Mouse (Mus musculus) limb, embryonic 15.5 days (tissue): ENCODE results near the gene Cacna1h. TPM values are rescaled to one million over a fixed set of nuclear protein-coding genes. Genes with fewer than 3 reads are reported as not detected.

Experiments
- ATAC-seq: fragments of 200-750 bp; cut with Nextera tagmentation; 2 replicates; pipeline ENCODE4 v1.8.0; 2017; ENCODE audit warnings: low read depth, moderate TSS enrichment; ENCODE audit not compliant: insufficient number of reproducible peaks, low FRiP score, low TSS enrichment
- H3K27ac ChIP-seq: fragments of 300-500 bp; sonication (generic); 2 replicates; pipeline ENCODE4 v1.5.1; 2015; ENCODE audit warnings: moderate library complexity, mild to moderate bottlenecking, inconsistent platforms
- H3K27me3 ChIP-seq: fragments of 300-500 bp; sonication (generic); 2 replicates; pipeline ENCODE4 v1.6.1; 2015; ENCODE audit warnings: inconsistent platforms
- H3K36me3 ChIP-seq: fragments of 300-500 bp; sonication (generic); 2 replicates; pipeline ENCODE4 v1.6.1; 2015; ENCODE audit warnings: inconsistent platforms
- H3K4me1 ChIP-seq: fragments of 300-500 bp; sonication (generic); 2 replicates; pipeline ENCODE4 v1.6.1; 2015; ENCODE audit warnings: inconsistent platforms
- H3K4me2 ChIP-seq: fragments of 300-500 bp; sonication (generic); 2 replicates; pipeline ENCODE4 v1.6.1; 2015; ENCODE audit warnings: mild to moderate bottlenecking, inconsistent platforms
- H3K4me3 ChIP-seq: fragments of 300-500 bp; sonication (generic); 2 replicates; pipeline ENCODE4 v1.5.1; 2015; ENCODE audit warnings: mild to moderate bottlenecking, inconsistent platforms
- H3K9ac ChIP-seq: fragments of 300-500 bp; sonication (generic); 2 replicates; pipeline ENCODE4 v1.6.1; 2015; ENCODE audit warnings: inconsistent platforms
- H3K9me3 ChIP-seq: fragments of 300-500 bp; sonication (generic); 2 replicates; pipeline ENCODE4 v1.6.1; 2016; ENCODE audit warnings: inconsistent platforms
- WGBS: fragments of 180-500 bp; shearing (Covaris S2); methylation state at CpG from one replicate; pipeline ENCODE4 v1.1.7; 2015; 5-methylcytosine and 5-hydroxymethylcytosine counted together
- polyA plus RNA-seq: library from polyadenylated mRNA; unstranded; fragments of >200 nt; fragmentation: Nextera tagmentation; extraction: Ambion mirVana; gene quantifications from 2 replicates; pipeline ENCODE4 v1.2.1, GENCODE M21; 2015

Cacna1h gene
- polyA plus RNA-seq, 1 experiment from 2014 or later, result 3.8 TPM

DNA sequence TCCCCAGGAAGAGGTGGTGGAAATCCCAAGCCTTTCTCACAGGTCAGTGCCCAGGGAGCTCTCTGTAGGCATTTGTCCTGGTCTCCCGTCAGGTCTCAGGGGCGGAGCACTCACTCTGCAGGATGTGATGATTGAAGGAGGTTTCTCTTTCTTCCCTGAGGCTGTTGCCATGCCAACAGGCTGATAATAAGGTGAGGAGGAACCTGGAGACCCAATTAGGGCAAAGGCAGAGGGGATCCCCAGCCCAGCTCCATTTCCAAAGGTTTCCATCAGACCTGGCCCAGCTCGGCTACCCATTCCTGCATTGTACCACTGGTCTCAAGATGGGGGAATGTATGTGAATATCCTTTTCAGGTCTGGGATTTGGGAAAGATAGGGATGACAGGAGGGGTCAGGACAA, 29.4 kb downstream of the Cacna1h start:
- Histone ChIP-seq H3K36me3 (no peaks in the 10 kb centered on the region), H3K27me3 (no peaks in the 10 kb centered on the region), H3K4me1 (peaks cover 38% of the 10 kb centered on the region), H3K4me2 (no peak overlapping the region), H3K9ac (no peak overlapping the region), H3K4me3 (no peak overlapping the region), H3K9me3 (no peaks in the 10 kb centered on the region), H3K27ac (no peak overlapping the region)
- no peak for ATAC-seq
- 38% methylated on average over 3 of the region's 3 CpGs for WGBS

DNA sequence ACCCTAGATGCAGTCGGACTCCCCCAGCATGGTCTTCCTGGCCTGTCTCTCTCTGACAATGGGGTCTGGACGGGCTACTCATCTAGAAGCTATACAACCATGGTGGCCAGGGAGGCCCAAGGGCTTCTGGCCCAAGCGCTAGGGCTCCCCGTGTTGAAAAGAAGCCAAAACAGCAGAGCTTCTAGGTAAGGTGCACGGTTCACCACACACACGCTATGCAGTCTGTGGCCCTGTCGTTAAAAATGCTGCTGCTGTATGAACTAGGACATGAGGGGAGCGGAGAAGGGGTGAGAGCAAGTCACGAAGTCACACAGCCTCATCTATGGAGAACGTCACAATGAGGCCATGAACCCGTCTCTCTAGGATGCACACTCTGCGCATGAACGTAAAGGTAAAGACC, 31.4 kb downstream of the Cacna1h start:
- H3K9ac ChIP-seq, result no peak overlapping the region
- no peak overlapping the region for H3K4me3 ChIP-seq
- H3K9me3 ChIP-seq, result no peaks in the 10 kb centered on the region
- H3K27me3 ChIP-seq, result no peaks in the 10 kb centered on the region
- peaks cover 35% of the 10 kb centered on the region for H3K4me1 ChIP-seq
- no peak overlapping the region for H3K4me2 ChIP-seq
- WGBS, result 84% methylated on average over 13 of the region's 13 CpGs
- ATAC-seq, result no peak
- no peak overlapping the region for H3K27ac ChIP-seq
- no peaks in the 10 kb centered on the region for H3K36me3 ChIP-seq

DNA sequence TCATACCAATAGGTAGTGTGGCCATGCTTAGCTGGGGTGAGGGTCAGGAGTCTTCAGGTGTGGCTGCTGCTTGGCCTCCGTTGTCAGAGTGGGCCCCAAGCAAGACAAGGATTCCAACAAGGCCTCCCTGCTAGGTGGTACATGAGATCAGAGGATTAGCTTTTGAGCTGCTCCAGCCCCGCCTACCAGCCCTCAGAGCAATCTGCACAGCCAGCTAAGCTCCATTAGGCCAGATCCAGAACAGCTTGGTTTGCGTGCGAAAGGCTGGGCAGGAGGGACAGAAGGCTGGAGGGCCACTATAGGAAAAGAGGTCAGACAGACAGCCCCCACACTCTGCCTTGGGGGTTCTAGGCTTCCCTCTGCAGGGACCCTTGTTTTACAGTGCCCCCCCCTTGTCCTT, 32.1 kb downstream of the Cacna1h start:
- no peak overlapping the region for H3K27ac ChIP-seq
- no peak for ATAC-seq
- H3K9me3 ChIP-seq, result no peaks in the 10 kb centered on the region
- H3K27me3 ChIP-seq, result no peaks in the 10 kb centered on the region
- WGBS, result 52% methylated on average over 4 of the region's 4 CpGs
- H3K4me1 ChIP-seq, result peaks cover 27% of the 10 kb centered on the region
- H3K4me2 ChIP-seq, result no peak overlapping the region
- H3K4me3 ChIP-seq, result no peak overlapping the region
- no peak overlapping the region for H3K9ac ChIP-seq
- H3K36me3 ChIP-seq, result no peaks in the 10 kb centered on the region; the same call in 1 of the 2 replicates

DNA sequence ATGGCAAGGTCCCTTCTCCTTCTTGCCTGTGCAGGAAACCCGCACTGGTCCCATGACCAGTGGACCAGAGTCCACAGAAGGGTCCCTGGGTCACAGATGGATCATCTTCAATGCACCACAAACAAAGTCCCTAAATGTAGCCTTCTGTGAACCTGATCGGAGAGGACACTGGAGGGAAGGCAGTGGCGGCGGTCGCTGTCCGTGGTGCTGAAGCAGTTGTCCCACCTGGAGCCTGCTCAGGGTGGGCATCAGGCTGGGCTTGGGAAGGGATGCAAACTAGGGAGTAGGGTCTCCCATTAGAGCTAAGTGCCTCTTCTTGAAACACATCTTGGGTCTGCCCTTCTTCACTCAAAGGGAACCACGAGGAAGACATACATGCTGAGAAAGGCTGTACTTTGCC, 33.1 kb downstream of the Cacna1h start:
- 5% methylated on average over 7 of the region's 7 CpGs for WGBS
- Histone ChIP-seq H3K27ac (no peak overlapping the region), H3K36me3 (no peaks in the 10 kb centered on the region; the same call in 1 of the 2 replicates), H3K9ac (no peak overlapping the region), H3K4me2 (no peak overlapping the region), H3K4me1 (peaks cover 17% of the 10 kb centered on the region), H3K4me3 (no peak overlapping the region), H3K27me3 (no peaks in the 10 kb centered on the region), H3K9me3 (no peaks in the 10 kb centered on the region)
- no peak for ATAC-seq

DNA sequence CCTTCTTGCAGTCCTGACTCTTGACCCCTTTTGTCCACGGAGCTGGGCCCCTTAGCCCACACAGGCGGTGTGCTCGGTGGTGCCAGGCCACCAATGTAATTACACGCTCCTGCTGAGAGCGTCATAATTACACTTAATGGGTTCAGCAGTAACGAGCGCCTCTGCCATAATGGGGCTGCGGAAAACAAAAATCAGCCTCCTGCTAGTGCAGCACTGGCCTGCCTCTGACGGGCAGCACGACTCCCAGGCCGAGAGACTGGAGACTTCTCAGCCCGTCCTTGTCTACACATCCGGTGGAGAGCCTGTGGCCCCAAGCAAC, 35.1 kb downstream of the Cacna1h start:
- no peaks in the 10 kb centered on the region for H3K27me3 ChIP-seq
- no peak for ATAC-seq
- H3K4me2 ChIP-seq, result no peak overlapping the region
- WGBS, result 26% methylated on average over 13 of the region's 13 CpGs
- H3K9me3 ChIP-seq, result no peaks in the 10 kb centered on the region
- no peak overlapping the region for H3K4me3 ChIP-seq
- no peak overlapping the region for H3K27ac ChIP-seq
- no peak overlapping the region for H3K9ac ChIP-seq
- peaks cover 12% of the 10 kb centered on the region for H3K36me3 ChIP-seq
- peaks cover 10% of the 10 kb centered on the region; the same call in 1 of the 2 replicates for H3K4me1 ChIP-seq

DNA sequence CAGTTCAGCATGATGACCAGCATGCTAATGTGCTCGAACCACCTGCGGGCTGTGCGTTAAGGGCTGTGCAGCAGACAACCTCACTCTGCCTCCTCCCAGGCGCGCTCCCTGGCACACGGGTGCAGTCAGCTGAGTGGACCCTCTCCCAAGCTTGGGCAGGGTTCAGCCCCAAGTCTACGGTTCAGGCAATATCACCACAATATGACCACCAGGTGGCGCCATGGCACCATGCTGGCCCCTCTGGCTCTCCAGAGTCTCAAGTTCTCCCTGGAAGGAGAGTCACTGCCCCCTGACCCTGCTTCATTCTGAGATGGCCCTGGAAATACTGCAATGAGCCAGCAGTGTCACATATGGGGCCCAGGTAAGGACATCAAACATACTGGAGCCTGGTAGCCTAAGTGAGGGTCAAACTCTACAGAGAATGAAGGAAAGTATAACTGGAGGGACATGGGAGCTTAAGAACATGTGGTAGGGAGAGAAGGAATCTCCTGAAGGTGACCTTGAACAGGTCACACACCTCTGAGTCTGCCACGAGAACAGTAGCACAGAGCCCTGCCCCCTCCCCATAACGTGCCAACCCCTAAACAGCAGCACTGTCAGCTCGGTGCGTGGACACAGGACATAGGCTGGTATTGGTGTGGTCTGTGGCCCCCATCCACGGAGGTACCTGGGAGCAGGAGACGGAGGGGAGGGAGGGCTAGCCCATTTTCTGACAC, 35.6 kb downstream of the Cacna1h start:
- no peak for ATAC-seq
- H3K4me3 ChIP-seq, result no peak overlapping the region
- WGBS, result 25% methylated on average over 14 of the region's 14 CpGs

DNA sequence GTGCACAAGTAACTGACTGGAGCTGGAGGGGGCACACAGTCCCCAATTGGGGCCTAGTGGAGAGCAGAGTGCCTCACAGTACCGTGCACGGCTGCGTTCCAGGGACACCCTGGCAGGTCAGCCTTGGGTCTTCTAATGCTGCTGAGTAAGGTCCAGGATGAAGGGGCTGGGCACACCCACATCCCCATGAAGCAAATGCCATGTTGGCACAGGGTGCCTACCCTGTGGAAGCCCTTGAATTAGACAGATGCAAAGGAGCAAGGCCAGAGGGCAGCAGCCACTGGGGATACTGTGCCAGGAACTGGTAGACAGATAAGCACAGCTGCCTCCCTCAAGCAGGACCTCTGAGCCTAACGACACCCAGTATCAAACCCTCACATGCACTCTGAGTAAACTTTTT, 39.1 kb downstream of the Cacna1h start:
- Histone ChIP-seq H3K4me3 (no peak overlapping the region), H3K9me3 (no peaks in the 10 kb centered on the region), H3K27ac (no peak overlapping the region), H3K36me3 (peaks cover 41% of the 10 kb centered on the region), H3K9ac (no peak overlapping the region), H3K4me2 (no peak overlapping the region), H3K27me3 (no peaks in the 10 kb centered on the region), H3K4me1 (peaks cover 10% of the 10 kb centered on the region; the same call in 1 of the 2 replicates)
- 78% methylated on average over 4 of the region's 4 CpGs for WGBS
- no peak for ATAC-seq

More for the DNA sequence above, 35.6 kb downstream of the Cacna1h start:
- no peak overlapping the region for H3K27ac ChIP-seq
- H3K36me3 ChIP-seq, result peaks cover 16% of the 10 kb centered on the region
- H3K27me3 ChIP-seq, result no peaks in the 10 kb centered on the region
- H3K4me2 ChIP-seq, result no peak overlapping the region
- peaks cover 10% of the 10 kb centered on the region; the same call in 1 of the 2 replicates for H3K4me1 ChIP-seq
- H3K9ac ChIP-seq, result no peak overlapping the region
- H3K9me3 ChIP-seq, result no peaks in the 10 kb centered on the region

DNA sequence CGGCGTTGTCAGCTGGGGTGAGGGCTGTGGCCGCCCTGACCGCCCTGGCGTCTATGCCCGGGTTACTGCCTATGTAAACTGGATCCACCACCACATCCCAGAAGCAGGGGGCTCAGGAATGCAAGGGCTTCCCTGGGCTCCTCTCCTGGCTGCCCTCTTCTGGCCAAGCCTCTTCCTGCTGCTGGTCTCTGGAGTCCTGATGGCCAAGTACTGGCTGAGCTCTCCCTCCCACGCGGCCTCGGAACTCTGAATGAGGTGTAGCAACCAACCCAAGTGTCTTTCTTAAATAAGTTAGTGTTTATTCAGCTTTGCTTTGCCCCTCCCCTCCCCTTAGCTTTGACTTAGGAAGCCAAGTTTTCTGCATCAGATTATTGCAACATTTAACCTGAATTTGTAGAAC, 59.6 kb downstream of the Cacna1h start:
- no peaks in the 10 kb centered on the region for H3K9me3 ChIP-seq
- H3K4me2 ChIP-seq, result no peak overlapping the region
- no peak for ATAC-seq
- H3K9ac ChIP-seq, result no peak overlapping the region
- H3K36me3 ChIP-seq, result peaks cover 37% of the 10 kb centered on the region
- no peak overlapping the region for H3K27ac ChIP-seq
- H3K4me1 ChIP-seq, result peaks cover 5% of the 10 kb centered on the region; the same call in 1 of the 2 replicates
- H3K27me3 ChIP-seq, result no peaks in the 10 kb centered on the region
- 38% methylated on average over 9 of the region's 9 CpGs for WGBS
- H3K4me3 ChIP-seq, result no peak overlapping the region

DNA sequence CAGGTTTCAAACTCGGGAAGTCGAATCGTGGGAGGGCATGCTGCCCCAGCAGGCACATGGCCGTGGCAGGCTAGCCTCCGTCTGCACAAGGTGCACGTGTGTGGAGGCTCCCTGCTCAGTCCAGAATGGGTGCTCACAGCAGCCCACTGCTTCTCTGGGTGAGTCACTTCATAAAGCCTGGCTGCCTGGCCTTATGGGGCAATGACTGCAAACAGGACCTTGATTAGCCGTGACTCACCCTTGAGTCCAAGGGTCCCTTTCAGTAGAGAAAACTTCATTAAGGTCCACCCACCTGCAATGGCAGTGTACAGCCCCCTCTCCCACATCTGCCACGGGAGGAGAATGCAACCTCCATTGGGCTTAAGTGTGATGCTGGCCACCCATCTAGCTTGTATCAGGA, 61.1 kb downstream of the Cacna1h start:
- Histone ChIP-seq H3K27me3 (no peaks in the 10 kb centered on the region), H3K36me3 (peaks cover 27% of the 10 kb centered on the region), H3K4me1 (peaks cover 5% of the 10 kb centered on the region; the same call in 1 of the 2 replicates), H3K4me2 (no peak overlapping the region), H3K27ac (no peak overlapping the region), H3K4me3 (no peak overlapping the region), H3K9ac (no peak overlapping the region), H3K9me3 (no peaks in the 10 kb centered on the region)
- no peak for ATAC-seq
- 77% methylated on average over 8 of the region's 8 CpGs for WGBS

DNA sequence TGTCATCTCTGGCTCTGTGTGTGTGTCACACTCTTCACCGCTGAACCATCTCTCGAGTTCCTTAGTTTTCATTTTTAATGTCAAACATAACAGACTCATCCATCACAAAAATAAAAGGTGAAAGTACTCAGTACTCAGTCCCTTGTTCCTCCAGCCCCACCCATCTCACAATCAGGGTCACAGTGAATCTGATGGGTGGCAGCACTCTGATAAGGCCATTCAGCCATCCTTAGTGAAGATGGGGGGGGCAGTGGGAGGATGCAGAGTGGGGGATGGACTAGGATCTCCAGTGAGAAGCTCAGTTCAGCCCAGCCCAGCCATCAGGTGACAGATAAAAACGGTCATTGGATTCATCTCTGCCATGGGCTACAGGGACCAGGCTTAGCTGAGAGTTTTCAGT, 64.6 kb downstream of the Cacna1h start, which contains the start of gene Tpsg1:
Gene Tpsg1, plus strand, starts transcription at position 301 of the 400 bp plus-strand sequence.
- Histone ChIP-seq H3K4me1 (peaks cover 3% of the 10 kb centered on the region; the same call in 1 of the 2 replicates), H3K27ac (no peak within 1 kb of the TSS), H3K36me3 (no peaks in the 10 kb centered on the region), H3K27me3 (no peaks in the 10 kb centered on the region), H3K9ac (no peak within 1 kb of the TSS), H3K9me3 (no peaks in the 10 kb centered on the region), H3K4me2 (no peak within 1 kb of the TSS), H3K4me3 (no peak within 1 kb of the TSS)
- ATAC-seq, result no peak
- WGBS, result 77% methylated on average over 3 of the region's 3 CpGs

DNA sequence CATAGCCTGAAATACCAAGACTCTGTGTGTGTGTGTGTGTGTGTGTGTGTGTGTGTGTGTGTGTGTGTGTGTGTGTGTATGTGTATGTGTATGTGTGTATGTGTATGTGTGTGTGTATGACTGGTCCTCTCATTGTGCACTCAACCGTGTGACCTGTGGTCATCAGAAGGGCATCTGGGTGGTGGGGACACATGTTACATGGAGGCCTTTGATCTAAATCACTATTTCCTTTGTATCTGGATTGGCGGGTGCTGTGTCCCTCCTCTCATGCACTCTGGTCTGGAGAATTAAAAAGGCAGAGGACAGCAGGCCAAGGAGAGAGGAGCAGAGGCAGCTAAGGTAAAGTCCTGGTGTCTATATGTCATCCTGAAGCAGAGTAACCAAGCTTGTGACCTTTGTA, 67.6 kb downstream of the Cacna1h start, which contains the start of gene Tpsb2:
Gene Tpsb2, plus strand, starts transcription at position 301 of the 400 bp plus-strand sequence.
- 47% methylated on average over 2 of the region's 2 CpGs for whole genome bisulfite sequencing
- no peak within 1 kb of the TSS for H3K27ac ChIP-seq
- no peak for ATAC-seq

DNA sequence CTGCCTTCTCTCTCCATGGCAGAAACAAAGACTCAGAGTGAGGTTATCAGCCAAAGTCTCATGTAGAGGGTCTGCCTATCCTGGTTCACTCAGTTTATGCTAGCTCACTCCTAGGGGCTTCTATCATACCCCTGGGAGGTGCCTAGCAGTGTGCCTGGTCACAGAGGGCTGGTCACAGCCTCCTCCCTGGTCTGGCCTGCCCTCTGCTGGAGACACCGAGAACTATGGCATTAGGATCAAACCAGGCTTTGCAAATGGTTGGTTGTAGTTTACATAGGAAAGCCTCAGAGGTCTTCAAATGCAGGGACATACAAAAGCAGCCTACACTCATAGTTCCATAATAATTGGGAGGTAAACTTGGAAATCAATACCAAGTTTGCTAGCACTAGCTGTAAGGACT, 69.9 kb downstream of the Cacna1h start:
- Histone ChIP-seq H3K27me3 (0 out of 2 replicates have a peak, but pooled peaks cover under 1% of the 10 kb centered on the region), H3K9me3 (no peaks in the 10 kb centered on the region), H3K36me3 (no peaks in the 10 kb centered on the region), H3K4me3 (no peak overlapping the region), H3K4me2 (no peak overlapping the region), H3K4me1 (no peaks in the 10 kb centered on the region), H3K27ac (no peak overlapping the region), H3K9ac (no peak overlapping the region)
- 6% methylated on average over 1 of the region's 1 CpGs for WGBS
- no peak for ATAC-seq

More for the DNA sequence above, 67.6 kb downstream of the Cacna1h start, which contains the start of gene Tpsb2:
- no peaks in the 10 kb centered on the region for H3K36me3 ChIP-seq
- H3K27me3 ChIP-seq, result no peaks in the 10 kb centered on the region
- H3K4me3 ChIP-seq, result no peak within 1 kb of the TSS
- no peak within 1 kb of the TSS for H3K9ac ChIP-seq
- no peaks in the 10 kb centered on the region for H3K4me1 ChIP-seq
- H3K4me2 ChIP-seq, result no peak within 1 kb of the TSS
- H3K9me3 ChIP-seq, result no peaks in the 10 kb centered on the region
